Mouse (Mus musculus): ENCODE results near the gene Gm20604.
A peak's percentile ranks its signal among the peaks of the same experiment; 100 is the strongest.

The Gm20604 gene

DNA sequence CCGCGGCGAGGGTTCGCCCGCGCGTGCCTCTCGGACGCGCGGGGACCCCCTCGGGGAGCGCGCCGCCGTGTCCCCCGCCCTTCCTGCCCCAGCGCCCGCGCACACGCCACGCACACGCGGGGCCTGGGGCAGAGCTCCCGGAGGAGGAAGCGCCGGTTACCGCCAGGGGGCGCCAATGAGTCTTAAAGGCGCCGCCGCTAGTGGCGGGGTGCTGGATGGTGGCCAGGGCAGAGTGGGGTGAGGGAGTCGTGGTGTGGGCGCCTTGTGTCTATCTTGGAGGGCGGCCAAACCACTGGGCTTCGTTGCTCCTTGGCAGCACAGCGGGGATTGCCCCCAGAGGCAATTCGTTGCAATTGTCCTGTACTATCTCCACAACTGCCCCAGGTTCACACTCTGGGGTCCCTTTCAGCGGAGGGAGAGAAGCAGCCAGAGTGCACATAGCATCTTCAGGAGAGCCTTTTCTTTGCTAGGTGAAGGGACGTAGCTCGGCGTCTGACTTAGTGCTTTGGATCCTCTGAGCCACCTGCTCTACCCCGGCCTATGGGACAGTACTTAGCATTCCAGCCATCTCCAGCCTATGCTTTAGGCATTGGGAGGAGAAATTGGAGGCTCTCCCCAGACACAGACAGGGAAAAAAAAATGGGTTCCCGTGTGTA lies 53.1 kb downstream of the Gm20604 start:
- peak; percentile 95 to 97 for DNase-seq

DNA sequence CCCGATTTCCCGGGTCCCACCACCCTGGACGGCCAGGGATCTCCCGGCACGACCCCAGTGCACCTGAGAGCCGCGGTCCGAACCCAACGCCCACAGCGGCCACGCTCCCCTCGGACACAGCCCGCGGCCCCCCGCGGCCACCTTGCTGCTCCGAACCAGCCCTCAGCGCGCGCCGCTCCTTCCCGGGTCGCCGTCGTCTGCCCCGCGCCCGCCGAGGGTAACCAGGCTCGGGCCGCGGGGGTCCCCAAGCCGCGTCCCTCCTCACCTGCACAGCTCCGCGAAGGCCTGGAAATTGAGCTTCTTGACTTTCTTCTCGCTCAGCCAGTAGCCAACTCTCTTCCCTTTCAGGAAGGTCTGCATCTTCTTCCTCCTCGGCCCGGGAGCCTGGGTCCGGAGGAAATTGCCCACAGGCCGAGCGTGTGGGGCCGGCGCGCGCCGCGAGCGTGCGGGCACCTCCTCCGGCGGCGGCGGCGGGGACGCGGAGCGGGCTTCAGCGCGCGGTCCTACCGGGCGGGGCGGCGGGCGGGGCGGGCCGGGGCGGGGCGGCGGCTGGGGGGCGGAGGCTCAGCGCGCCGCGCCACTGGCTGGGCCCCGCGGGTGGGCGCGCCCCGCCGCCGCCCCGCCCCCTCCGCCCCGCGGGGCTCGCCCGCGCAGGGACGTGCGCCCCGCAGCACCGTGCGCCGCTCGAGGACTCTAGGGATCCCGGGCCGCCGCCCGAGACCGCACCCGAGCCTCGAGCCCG lies 53.8 kb downstream of the Gm20604 start, which contains the start of gene Itpk1:
Gene Itpk1 (minus strand): TSS at position 474 of the 742 bp plus-strand sequence.
- peak; percentile 77 to 87 for DNase-seq

DNA sequence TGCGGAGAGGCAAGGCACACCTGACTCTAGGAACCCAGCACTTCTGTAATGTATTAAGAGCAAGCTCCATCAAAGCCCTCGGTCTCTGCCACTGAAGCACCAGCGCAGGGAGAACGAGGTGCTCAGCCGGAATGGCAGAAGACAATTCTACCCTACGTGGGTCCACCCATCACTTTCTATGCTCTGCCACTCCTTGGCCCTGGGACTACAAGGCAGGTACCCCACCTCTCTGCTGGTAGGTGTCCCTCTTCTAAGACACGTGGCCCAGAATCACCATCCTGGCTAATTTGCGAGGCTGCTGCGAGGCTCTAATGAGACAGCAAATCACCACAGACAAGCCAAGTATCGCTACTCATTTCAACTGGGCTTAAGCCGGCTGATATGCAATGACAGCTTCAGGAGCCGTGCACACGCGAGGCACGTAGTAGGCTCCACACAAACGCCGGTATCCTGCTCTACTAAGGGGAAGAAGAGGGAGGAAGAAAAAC lies 54.5 kb downstream of the Gm20604 start:
- peak in 1 of 2 experiments; percentile 63 for DNase-seq

GRCm38 (mm10) chr12:102703441-102703840 lies 55.0 kb downstream of the Gm20604 start:
- peak; percentile 58 to 67 for DNase-seq

- peak; percentile 56 to 72 for DNase-seq
These were observed 55.4 kb downstream of the Gm20604 start for GRCm38 (mm10) chr12:102703111-102703412.

- peak; percentile 77 to 92 for DNase-seq
These were observed 55.9 kb downstream of the Gm20604 start for GRCm38 (mm10) chr12:102702356-102703110.

DNA sequence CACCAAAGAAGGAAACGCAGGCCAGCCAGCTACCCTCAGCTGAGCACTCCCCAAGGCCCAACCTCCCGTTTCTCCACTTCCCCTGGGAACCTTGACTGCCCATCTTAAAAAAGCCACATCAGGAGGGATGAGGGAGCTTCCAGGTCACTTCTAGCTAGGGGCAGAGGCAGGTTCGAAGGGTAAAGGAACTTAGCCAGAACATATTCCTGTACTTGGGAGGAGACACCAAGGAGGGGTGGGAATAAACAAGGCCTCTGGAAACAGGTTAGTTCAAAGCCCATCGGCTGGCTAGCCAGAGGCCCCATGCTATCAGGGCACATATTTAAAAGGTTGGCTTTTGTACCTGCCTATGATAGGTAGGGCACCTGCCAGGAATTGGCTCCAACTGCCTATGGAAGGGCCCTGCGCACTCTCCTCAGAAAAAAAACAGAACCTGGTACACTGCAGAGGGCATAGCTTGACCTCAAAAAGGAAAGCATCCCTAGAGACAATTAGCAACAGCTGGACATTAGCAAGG lies 56.7 kb downstream of the Gm20604 start:
- no peak for DNase-seq

DNA sequence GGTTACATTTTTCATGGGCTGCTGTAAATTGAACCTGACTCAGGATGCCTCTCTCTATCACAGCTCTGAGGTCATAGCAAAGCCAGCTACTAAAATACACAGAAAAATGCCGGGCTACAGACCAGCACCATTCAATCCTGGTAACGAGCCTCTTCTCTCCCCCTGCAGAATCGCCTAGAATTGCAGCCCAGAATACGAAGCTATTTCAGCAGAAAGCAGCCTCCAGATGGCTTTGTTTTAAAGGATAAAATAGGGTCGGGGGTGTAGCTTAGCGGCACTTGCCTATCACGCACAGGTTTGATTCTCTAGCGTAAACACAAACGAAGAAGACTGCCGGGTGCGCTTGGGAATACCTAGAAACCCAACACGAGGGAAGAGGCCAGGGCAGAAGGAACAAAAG lies 58.0 kb downstream of the Gm20604 start:
- DNase-seq = no peak

DNA sequence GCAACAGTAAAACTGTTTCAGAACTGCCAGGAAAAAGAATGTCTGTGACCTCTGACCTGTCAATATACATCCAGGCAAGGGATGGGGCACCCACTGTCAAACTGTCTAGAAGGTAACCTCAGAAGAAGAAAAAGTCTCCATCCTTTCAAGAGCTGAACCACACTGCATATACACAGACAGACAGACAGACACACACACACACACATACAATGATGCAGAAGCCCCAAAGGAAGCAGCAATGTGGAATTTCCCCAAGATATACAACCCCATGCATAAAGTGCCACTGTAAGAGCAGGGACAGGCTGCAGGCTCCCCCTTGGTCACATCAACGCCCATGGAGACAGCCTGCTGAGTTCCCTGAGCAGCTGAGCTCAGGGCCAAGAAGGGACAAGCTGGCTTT lies 59.3 kb downstream of the Gm20604 start:
- no peak for DNase-seq

GRCm38 (mm10) chr12:102698089-102698684 lies 60.3 kb downstream of the Gm20604 start:
- DNase-seq = no peak

DNA sequence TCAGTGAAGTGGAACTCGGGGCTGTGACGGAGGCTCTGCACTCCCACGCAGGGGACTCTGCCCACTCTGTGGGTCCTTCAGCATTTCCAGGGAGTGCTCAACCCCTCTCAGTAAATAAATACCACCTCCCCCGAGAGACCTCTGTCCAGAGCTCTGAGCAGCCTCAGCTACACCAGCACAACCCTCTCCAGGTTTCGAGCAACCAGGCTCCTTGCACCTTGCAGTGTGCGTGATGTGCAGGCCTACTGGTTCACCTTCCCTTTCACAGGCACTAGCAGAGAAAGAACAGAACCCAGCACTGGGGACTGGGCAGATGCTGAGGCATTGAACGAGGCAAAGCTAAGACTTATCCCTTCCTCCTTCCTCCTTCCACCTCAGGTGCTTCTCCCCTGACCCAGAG lies 61.1 kb downstream of the Gm20604 start:
- DNase-seq = no peak

- peak; percentile 47 to 60 for DNase-seq
These were observed 61.7 kb downstream of the Gm20604 start for GRCm38 (mm10) chr12:102696635-102697354.

- peak in 1 of 2 experiments; percentile 53 for DNase-seq
These were observed 62.9 kb downstream of the Gm20604 start for GRCm38 (mm10) chr12:102695369-102696239.

- no peak for DNase-seq
These were observed 66.7 kb downstream of the Gm20604 start for GRCm38 (mm10) chr12:102691761-102692160.

All from cerebellum, postnatal 25 days (tissue).